23 mouse cellular contexts compared by ENCODE assay signal in the genomic region with DNA sequence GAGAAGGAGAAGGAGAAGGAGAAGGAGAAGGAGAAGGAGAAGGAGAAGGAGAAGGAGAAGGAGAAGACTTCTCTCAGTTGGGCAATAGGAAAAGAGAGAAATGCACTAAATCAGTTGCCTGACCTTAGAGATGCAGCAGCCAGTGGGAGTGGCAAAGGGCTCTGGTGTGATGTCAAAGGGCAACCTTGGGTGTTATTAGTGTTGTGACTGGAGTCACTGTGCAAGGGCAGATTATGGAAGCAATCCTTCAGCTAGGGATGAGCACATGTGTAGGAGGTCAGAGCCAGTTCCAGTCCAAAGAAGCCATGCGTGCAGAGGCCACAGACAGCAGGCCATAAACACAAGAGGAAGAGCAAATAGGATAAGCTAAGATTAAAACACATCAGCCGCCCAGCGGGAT.
"Had no signal": no experiment of that assay in that cellular context is flagged by ENCODE, and none has a peak within 500 bp of the region (broad histone marks: within the 10 kb centered on the region; RNA-seq: fewer than 3 reads in every experiment).

No protein-coding gene starts in this region.

- H3K4me1 ChIP-seq: limb, embryonic 10.5 days; limb, embryonic 13.5 days; liver, embryonic 12.5 days; liver, embryonic 15.5 days; lung, embryonic 15.5 days; midbrain, embryonic 10.5 days; neural tube, embryonic 12.5 days; neural tube, embryonic 15.5 days had no signal

- H3K9me3 ChIP-seq: limb, embryonic 10.5 days; limb, embryonic 13.5 days; liver, embryonic 12.5 days; liver, embryonic 15.5 days; lung, embryonic 15.5 days; midbrain, embryonic 10.5 days; neural tube, embryonic 12.5 days; neural tube, embryonic 15.5 days had no signal

- H3K4me2 ChIP-seq: limb, embryonic 13.5 days; liver, embryonic 12.5 days; liver, embryonic 15.5 days; lung, embryonic 15.5 days; neural tube, embryonic 12.5 days; neural tube, embryonic 15.5 days had no signal

- ATAC-seq: liver, embryonic 12.5 days had no signal

- DNase-seq: kidney, postnatal 14 days; layer of hippocampus, adult 9-11 months; liver; lung, adult 18-20 months; lung, postnatal 10 days; lung, postnatal 36 days; midbrain, embryonic 14.5 days; right cerebral cortex, adult 18-20 months; right cerebral cortex, postnatal 14 days; right cerebral cortex, postnatal 4 days; thymus, adult 2 months; thymus, postnatal 14 days; thymus, postnatal 4 days had no signal

- H3K36me3 ChIP-seq: limb, embryonic 10.5 days; limb, embryonic 13.5 days; liver, embryonic 12.5 days; liver, embryonic 15.5 days; lung, embryonic 15.5 days; midbrain, embryonic 10.5 days; neural tube, embryonic 12.5 days; neural tube, embryonic 15.5 days had no signal

- H3K27ac ChIP-seq: limb, embryonic 10.5 days; limb, embryonic 13.5 days; liver, embryonic 12.5 days; liver, embryonic 15.5 days; lung, embryonic 15.5 days; midbrain, embryonic 10.5 days; neural tube, embryonic 12.5 days; neural tube, embryonic 15.5 days; stomach, postnatal 0 days had no signal

- H3K27me3 ChIP-seq: limb, embryonic 13.5 days; liver, embryonic 15.5 days; lung, embryonic 15.5 days; neural tube, embryonic 12.5 days; neural tube, embryonic 15.5 days had no signal

- H3K9ac ChIP-seq: limb, embryonic 13.5 days; liver, embryonic 12.5 days; liver, embryonic 15.5 days; lung, embryonic 15.5 days; neural tube, embryonic 12.5 days; neural tube, embryonic 15.5 days had no signal

- H3K4me3 ChIP-seq: limb, embryonic 10.5 days; limb, embryonic 13.5 days; liver, embryonic 12.5 days; liver, embryonic 15.5 days; lung, embryonic 15.5 days; megakaryocyte, embryonic 14.5 days; midbrain, embryonic 10.5 days; neural tube, embryonic 12.5 days; neural tube, embryonic 15.5 days had no signal
